Mouse (Mus musculus) heart, adult 2 months (tissue): ENCODE measurements at regions not wholly inside any gene's neighbourhood (a gene's known extent, or its start where the extent isn't known, plus 50 kb on each side); places are given as distances from the start of the nearest gene placed in this dataset.
A peak's percentile ranks its signal among the peaks of the same experiment; 100 is the strongest.

ENCODE experiments used
- DNase-seq, 2 experiments: peaks; one replicate each; pipeline ENCODE4 v3.0.0; 2021
- H3K27ac ChIP-seq: fragments of 200-600 bp; 2 replicates; pipeline ENCODE4 v1.8.1; 2022
- H3K27me3 ChIP-seq: fragments of 200-500 bp; 2 replicates; pipeline ENCODE4 v1.6.1; 2012; ENCODE audit warnings: mild to moderate bottlenecking, low read length, inconsistent platforms, mixed read lengths; ENCODE audit not compliant: control insufficient read depth, insufficient read depth
- H3K36me3 ChIP-seq: fragments of 200-500 bp; 2 replicates; pipeline ENCODE4 v1.6.1; 2012; ENCODE audit warnings: low read length, inconsistent platforms; ENCODE audit not compliant: control insufficient read depth, insufficient read depth
- H3K4me1 ChIP-seq: fragments of 200-500 bp; 2 replicates; pipeline ENCODE4 v1.6.1; 2011; ENCODE audit warnings: low read length; ENCODE audit not compliant: control insufficient read depth, insufficient read depth
- H3K4me3 ChIP-seq: fragments of 200-600 bp; 2 replicates; pipeline ENCODE4 v1.8.1; 2022
- H3K79me2 ChIP-seq: fragments of 200-500 bp; replicated peaks from 2 replicates; pipeline ENCODE4 v1.6.1; 2012; ENCODE audit warnings: mild to moderate bottlenecking, inconsistent platforms, low read length, moderate library complexity, mixed read lengths; ENCODE audit not compliant: control insufficient read depth, insufficient read depth
- H3K9ac ChIP-seq: fragments of 200-500 bp; 2 replicates; pipeline ENCODE4 v1.6.1; 2012; ENCODE audit warnings: low read depth, mild to moderate bottlenecking, control low read depth, inconsistent platforms, low read length, mixed read lengths
- CTCF ChIP-seq: fragments of 200-600 bp; IDR thresholded peaks from 2 replicates; pipeline ENCODE4 v1.8.1; 2022; ENCODE audit warnings: antibody characterized with exemption, mild to moderate bottlenecking, moderate library complexity
- EP300 ChIP-seq: fragments of 200-500 bp; IDR thresholded peaks from 2 replicates; pipeline ENCODE4 v1.6.1; 2011; ENCODE audit warnings: low read depth, low read length, control low read depth; ENCODE audit not compliant: insufficient read depth
- POLR2A ChIP-seq: fragments of 200-500 bp; IDR thresholded peaks from 2 replicates; pipeline ENCODE4 v1.6.1; 2011; ENCODE audit warnings: mild to moderate bottlenecking, low read depth, low read length, control low read depth; ENCODE audit not compliant: insufficient read depth
- WGBS: fragments of 180-500 bp; shearing (Covaris S2); methylation state at CpG from one replicate; pipeline ENCODE4 v1.1.7; 2018; 5-methylcytosine and 5-hydroxymethylcytosine counted together
- intact Hi-C: fragments of 180-260 bp; cut with DNase I; formaldehyde crosslinking; loops from one replicate; pipeline ENCODE4 v1.15.1; 2025

DNA sequence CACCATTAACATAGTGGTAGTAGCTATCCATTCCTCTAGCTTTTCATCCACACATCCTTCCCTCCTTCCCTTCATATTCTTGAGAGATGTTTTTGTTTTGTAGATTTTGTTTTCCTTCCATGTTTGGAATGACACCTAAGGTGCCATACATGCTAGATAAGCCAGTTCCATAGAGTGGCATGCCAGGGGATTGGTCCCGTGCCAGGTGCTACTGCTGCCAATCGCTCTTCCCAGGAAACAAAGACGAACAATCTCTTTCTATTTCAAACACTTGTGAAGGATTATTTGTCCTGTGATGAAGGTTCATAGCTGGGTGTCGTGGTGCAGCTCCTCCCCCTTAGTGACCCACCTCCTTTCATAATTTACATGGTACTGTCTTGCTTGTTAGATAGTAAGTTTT, 194.1 kb upstream of the Jag1 start:
- Histone ChIP-seq H3K27me3 (no peaks in the 10 kb centered on the region), H3K36me3 (no peaks in the 10 kb centered on the region), H3K4me1 (no peaks in the 10 kb centered on the region), H3K27ac (no peak overlapping the region), H3K79me2 (no peaks in the 10 kb centered on the region), H3K9ac (no peak overlapping the region), H3K4me3 (no peak overlapping the region)
- WGBS: 55% methylated on average over 4 of the region's 4 CpGs
- no peak for DNase-seq
- intact Hi-C loops: no loop called here
- no peak for TF ChIP-seq CTCF
- no peak for TF ChIP-seq POLR2A
- no peak for TF ChIP-seq EP300

DNA sequence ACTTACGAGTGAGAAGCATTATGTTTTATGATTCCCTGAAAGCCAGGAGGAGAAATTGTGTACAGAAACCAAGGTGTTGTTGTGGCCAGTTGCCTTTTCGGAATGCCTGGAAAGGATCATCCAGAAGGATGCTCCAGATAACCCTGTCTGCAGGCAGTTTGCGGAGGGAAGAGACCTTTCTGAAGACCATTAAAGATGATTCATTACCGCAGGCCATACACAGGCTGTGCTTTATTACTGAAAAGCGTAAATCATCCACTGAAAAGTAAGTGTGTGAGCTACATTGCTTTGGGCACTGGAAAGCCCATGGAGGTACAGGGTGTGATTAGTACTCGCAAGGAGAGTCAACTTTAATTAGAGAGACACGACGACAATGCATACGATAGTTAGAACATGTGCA, 191.7 kb upstream of the Jag1 start:
- intact Hi-C loops: no loop called here
- DNase-seq: no peak

DNA sequence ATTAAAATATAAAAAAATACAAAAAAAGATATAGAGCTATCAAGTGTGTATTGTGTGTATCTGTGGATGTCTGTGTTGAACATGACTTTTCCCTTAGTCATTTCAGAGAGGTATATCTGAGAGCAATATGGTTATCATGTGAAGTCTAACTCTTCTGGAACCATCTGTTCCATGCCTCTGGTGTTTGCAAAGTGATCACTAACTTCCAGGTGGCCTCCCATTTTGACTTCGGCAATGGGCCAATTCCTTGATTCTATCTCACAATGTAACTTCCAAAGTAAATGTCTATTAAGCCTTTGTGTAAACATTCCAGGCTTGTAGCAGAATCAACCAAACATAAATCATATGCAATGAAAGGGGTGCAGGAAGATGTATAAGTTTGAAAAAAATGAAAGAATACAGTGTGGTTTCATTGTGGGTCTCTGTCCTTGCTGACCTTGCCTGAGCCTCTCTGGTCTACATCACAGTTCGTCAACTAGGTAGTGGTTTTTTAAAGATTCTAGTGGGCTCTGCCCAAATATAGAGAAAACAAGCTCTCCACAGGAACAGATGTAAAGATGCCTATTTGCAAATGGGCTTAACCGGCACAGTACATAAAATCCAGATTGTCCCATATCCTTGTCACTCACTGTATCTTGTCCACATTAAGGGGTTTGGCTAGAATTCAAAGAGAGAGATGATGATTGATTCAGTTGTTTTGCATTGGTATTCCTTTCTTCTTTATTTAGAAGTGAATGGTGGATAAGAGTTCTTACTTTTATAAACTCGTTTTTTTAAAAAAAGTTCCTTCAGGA, 185.2 kb upstream of the Jag1 start:
- no peak for DNase-seq
- no peaks in the 10 kb centered on the region for H3K36me3 ChIP-seq
- H3K27me3 ChIP-seq: no peaks in the 10 kb centered on the region
- no peaks in the 10 kb centered on the region for H3K79me2 ChIP-seq
- no peak overlapping the region for H3K9ac ChIP-seq
- 76% methylated on average over 4 of the region's 4 CpGs for WGBS
- H3K4me3 ChIP-seq: no peak overlapping the region
- TF ChIP-seq EP300: no peak
- no peak for TF ChIP-seq CTCF
- TF ChIP-seq POLR2A: no peak
- intact Hi-C loops: no loop called here
- no peaks in the 10 kb centered on the region for H3K4me1 ChIP-seq
- no peak overlapping the region for H3K27ac ChIP-seq

More for the DNA sequence above, 191.7 kb upstream of the Jag1 start:
- Histone ChIP-seq H3K9ac (no peak overlapping the region), H3K4me3 (no peak overlapping the region), H3K36me3 (no peaks in the 10 kb centered on the region), H3K4me1 (no peaks in the 10 kb centered on the region), H3K27ac (no peak overlapping the region), H3K27me3 (no peaks in the 10 kb centered on the region), H3K79me2 (no peaks in the 10 kb centered on the region)
- 92% methylated on average over 9 of the region's 9 CpGs for whole genome bisulfite sequencing
- TF ChIP-seq EP300 (no peak), CTCF (no peak), POLR2A (no peak)

DNA sequence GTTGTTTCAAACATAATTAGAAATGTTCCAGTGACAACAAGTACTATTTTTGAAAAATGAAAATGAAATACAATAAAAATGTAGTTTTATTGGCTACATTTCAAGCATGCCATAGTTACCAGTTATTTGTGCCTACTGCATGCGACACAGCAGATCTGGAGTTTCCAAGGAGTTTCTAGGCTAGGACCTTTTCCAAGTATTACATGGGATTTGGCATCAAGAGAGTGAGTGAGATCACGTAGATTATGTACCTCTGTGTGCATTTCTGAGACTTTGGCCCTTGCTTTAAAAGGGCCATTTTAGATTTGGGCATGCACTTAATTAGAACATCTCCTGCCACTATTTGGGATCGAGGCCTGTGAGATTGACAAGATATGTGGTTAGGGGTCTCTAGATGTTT, 172.8 kb upstream of the Jag1 start:
- Histone ChIP-seq H3K27ac (no peak overlapping the region), H3K27me3 (no peaks in the 10 kb centered on the region), H3K4me1 (no peaks in the 10 kb centered on the region; the same call in 1 of the 2 replicates), H3K79me2 (no peaks in the 10 kb centered on the region), H3K4me3 (no peak overlapping the region), H3K9ac (no peak overlapping the region), H3K36me3 (no peaks in the 10 kb centered on the region)
- no peak for TF ChIP-seq POLR2A
- no peak for TF ChIP-seq EP300
- no peak for TF ChIP-seq CTCF
- intact Hi-C loops: no loop called here
- 57% methylated on average over 3 of the region's 3 CpGs for WGBS
- DNase-seq: no peak

DNA sequence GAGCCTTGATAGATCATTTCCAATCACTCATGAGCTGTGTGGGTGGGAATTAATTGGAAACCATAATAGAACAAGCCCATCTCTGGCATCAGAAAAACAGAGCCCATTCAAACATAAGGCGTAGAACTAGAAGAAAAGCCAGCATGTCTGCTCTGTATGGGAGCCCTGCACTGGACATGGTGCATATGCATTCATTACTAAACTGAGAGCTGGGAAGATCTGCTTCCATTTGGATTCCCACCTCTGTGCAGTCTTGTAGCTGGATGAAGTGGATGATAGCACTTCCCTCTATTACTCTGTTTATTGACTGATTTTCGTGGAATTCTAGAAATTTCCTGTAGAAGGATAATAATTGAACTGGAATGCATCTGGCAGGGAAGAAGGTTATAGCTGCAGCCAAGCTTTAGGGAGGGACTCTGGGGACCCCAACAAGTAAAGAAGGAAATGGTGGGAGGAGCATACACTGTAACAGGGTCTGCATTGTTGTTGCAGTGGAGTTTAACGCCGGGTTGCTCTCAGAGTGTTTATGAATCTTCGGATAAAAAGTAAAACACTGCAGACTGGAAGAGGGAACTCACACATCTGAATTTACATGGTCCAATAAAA, 155.2 kb upstream of the Jag1 start:
- no peak for DNase-seq
- intact Hi-C loops: no loop called here
- no peak overlapping the region for H3K4me3 ChIP-seq
- no peaks in the 10 kb centered on the region for H3K27me3 ChIP-seq
- no peaks in the 10 kb centered on the region for H3K79me2 ChIP-seq
- TF ChIP-seq EP300: no peak
- no peak for TF ChIP-seq POLR2A
- TF ChIP-seq CTCF: no peak
- H3K4me1 ChIP-seq: no peaks in the 10 kb centered on the region; the same call in 1 of the 2 replicates
- no peak overlapping the region for H3K27ac ChIP-seq
- no peak overlapping the region for H3K9ac ChIP-seq
- 34% methylated on average over 5 of the region's 5 CpGs for WGBS
- H3K36me3 ChIP-seq: no peaks in the 10 kb centered on the region

DNA sequence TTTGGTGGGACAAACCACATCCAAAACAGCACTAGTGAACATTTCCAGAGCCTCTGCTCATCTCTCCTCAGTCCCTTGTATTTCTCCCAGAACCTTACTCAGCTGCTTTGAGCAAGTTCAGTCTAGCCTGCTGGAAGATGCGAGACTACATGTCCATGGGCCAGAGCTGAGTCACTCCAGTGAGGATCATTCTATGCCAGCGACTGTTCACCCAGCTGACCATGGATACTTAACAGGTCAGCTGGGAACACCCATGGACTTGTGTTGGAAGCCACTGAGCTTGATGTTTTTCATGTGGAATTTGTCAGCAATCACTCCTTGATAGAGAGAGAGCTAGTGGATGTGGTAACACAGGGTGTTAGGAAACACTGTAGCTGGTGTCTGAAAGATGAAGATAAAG, 146.5 kb upstream of the Jag1 start:
- TF ChIP-seq EP300 (no peak), POLR2A (no peak), CTCF (no peak)
- WGBS: 61% methylated on average over 2 of the region's 2 CpGs
- DNase-seq: peak; percentile 20 to 25
- intact Hi-C loops: no loop called here
- Histone ChIP-seq H3K27ac (no peak overlapping the region), H3K79me2 (no peaks in the 10 kb centered on the region), H3K27me3 (no peaks in the 10 kb centered on the region), H3K4me1 (no peaks in the 10 kb centered on the region), H3K4me3 (no peak overlapping the region), H3K9ac (no peak overlapping the region), H3K36me3 (no peaks in the 10 kb centered on the region)
